Mouse (Mus musculus) heart, postnatal 0 days (tissue): ENCODE results near the gene Plxdc1. TPM values are rescaled to one million over a fixed set of nuclear protein-coding genes. Genes with fewer than 3 reads are reported as not detected.

Experiments used
- ATAC-seq: fragments of 200-750 bp; cut with Nextera tagmentation; 2 replicates; pipeline ENCODE4 v1.8.0; 2017; ENCODE audit warnings: low read depth, moderate number of reproducible peaks, moderate library complexity; ENCODE audit not compliant: insufficient read depth
- DNase-seq: peaks from one replicate; pipeline ENCODE4 v3.0.0-alpha.2; 2016; ENCODE audit warnings: low spot score
- H3K27ac ChIP-seq: fragments of 300-500 bp; sonication (generic); 2 replicates; pipeline ENCODE4 v1.5.1; 2014; ENCODE audit warnings: low read depth, mild to moderate bottlenecking
- H3K27me3 ChIP-seq: fragments of 300-500 bp; sonication (generic); 2 replicates; pipeline ENCODE4 v1.6.1; 2014; ENCODE audit warnings: low read length, mixed read lengths; ENCODE audit not compliant: control insufficient read depth, insufficient read depth
- H3K36me3 ChIP-seq: fragments of 300-500 bp; sonication (generic); replicated peaks from 2 replicates; pipeline ENCODE4 v1.6.1; 2014; ENCODE audit warnings: low read length, mixed read lengths; ENCODE audit not compliant: control insufficient read depth, insufficient read depth
- H3K4me1 ChIP-seq: fragments of 300-500 bp; sonication (generic); 2 replicates; pipeline ENCODE4 v1.6.1; 2014; ENCODE audit warnings: antibody characterized with exemption; ENCODE audit not compliant: control insufficient read depth, insufficient read depth
- H3K4me2 ChIP-seq: fragments of 300-500 bp; sonication (generic); 2 replicates; pipeline ENCODE4 v1.6.1; 2014; ENCODE audit warnings: low read depth, mild to moderate bottlenecking, low read length, moderate library complexity
- H3K4me3 ChIP-seq: fragments of 300-500 bp; sonication (generic); 2 replicates; pipeline ENCODE4 v1.5.1; 2014; ENCODE audit warnings: low read depth, low read length
- H3K9ac ChIP-seq: fragments of 300-500 bp; sonication (generic); replicated peaks from 2 replicates; pipeline ENCODE4 v1.6.1; 2014; ENCODE audit warnings: low read depth, low read length, mixed read lengths
- H3K9me3 ChIP-seq: fragments of 300-500 bp; sonication (generic); replicated peaks from 2 replicates; pipeline ENCODE4 v1.6.1; 2016; ENCODE audit warnings: low read length; ENCODE audit not compliant: control insufficient read depth
- CTCF ChIP-seq: IDR thresholded peaks from 2 replicates; pipeline ENCODE4 v1.5.1; 2016; ENCODE audit warnings: antibody characterized with exemption, control low read depth, low read depth
- EP300 ChIP-seq: IDR thresholded peaks from 2 replicates; pipeline ENCODE4 v1.6.1; 2016; ENCODE audit warnings: antibody characterized with exemption, low read depth
- WGBS: fragments of 180-500 bp; shearing (Covaris S2); extraction: QIAGEN DNeasy Blood & Tissue Kit; methylation state at CpG from one replicate; pipeline ENCODE4 v1.1.7; 2014; 5-methylcytosine and 5-hydroxymethylcytosine counted together
- polyA plus RNA-seq: library from polyadenylated mRNA; unstranded; fragments of >200 nt; fragmentation: Nextera tagmentation; extraction: Ambion mirVana; gene quantifications from 2 replicates; pipeline ENCODE4 v1.2.1, GENCODE M21; 2015
- total RNA-seq: library from RNA; depleted of rRNA; stranded (reverse); fragments of >200 nt; gene quantifications from 2 replicates; pipeline ENCODE4 v1.2.3, GENCODE M21; 2014; ENCODE audit warnings: low replicate concordance

Gene Plxdc1
- total and polyA plus RNA-seq, 2 experiments from 2014 or later: 2.1 to 2.6 TPM

DNA sequence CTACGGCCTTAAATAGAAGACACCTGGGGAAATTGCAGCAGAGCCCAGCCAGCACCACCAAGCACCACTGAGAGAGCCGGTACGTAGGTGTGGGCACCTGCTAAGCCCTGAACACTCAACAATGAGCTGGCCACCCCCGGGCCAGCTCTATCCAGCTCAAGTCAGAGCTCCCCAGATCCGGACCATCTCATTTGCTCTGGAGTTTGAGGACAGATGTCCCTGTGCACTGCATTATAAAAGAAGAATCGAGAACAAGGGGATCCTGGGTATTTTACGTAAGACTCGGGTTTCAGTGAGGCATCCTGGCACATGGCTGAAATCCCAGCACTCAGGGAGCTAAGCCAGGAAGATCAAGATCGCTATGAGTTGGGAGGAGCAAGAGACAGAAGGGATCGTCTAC is 41.2 kb downstream of the Plxdc1 start:
- WGBS: 79% methylated on average over 10 of the region's 10 CpGs
- ATAC-seq (no peak), DNase-seq (no peak)
- H3K9ac ChIP-seq: no peak overlapping the region
- no peak overlapping the region for H3K27ac ChIP-seq
- TF ChIP-seq CTCF (no peak), EP300 (no peak)
- H3K4me2 ChIP-seq: no peak overlapping the region
- H3K27me3 ChIP-seq: no peaks in the 10 kb centered on the region
- H3K4me1 ChIP-seq: no peaks in the 10 kb centered on the region
- H3K4me3 ChIP-seq: no peak overlapping the region
- no peaks in the 10 kb centered on the region for H3K36me3 ChIP-seq
- no peaks in the 10 kb centered on the region for H3K9me3 ChIP-seq

DNA sequence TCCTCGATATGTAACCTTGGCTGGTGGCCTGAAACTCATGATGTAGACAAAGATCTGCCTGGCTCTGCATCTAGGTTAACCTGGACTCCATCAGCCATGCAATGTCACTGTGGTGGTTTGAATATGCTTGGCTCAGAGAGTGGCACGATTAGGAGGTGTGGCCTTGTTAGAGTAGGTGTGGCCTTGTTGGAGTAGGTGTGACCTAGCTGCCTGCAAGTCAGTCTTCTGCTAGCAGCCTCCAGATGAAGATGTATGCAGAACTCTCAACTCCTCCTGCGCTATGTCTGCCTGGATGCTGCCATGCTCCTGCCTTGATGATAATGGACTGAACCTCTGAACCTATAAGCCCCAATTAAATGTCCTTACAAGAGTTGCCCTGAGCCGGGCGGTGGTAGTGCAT is 43.0 kb downstream of the Plxdc1 start:
- Histone ChIP-seq H3K27me3 (no peaks in the 10 kb centered on the region), H3K9ac (no peak overlapping the region), H3K4me3 (no peak overlapping the region), H3K27ac (no peak overlapping the region), H3K36me3 (no peaks in the 10 kb centered on the region), H3K4me1 (no peaks in the 10 kb centered on the region), H3K9me3 (no peaks in the 10 kb centered on the region), H3K4me2 (no peak overlapping the region)
- DNase-seq (no peak), ATAC-seq (no peak)
- 74% methylated on average over 5 of the region's 5 CpGs for WGBS
- TF ChIP-seq EP300 (no peak), CTCF (no peak)

DNA sequence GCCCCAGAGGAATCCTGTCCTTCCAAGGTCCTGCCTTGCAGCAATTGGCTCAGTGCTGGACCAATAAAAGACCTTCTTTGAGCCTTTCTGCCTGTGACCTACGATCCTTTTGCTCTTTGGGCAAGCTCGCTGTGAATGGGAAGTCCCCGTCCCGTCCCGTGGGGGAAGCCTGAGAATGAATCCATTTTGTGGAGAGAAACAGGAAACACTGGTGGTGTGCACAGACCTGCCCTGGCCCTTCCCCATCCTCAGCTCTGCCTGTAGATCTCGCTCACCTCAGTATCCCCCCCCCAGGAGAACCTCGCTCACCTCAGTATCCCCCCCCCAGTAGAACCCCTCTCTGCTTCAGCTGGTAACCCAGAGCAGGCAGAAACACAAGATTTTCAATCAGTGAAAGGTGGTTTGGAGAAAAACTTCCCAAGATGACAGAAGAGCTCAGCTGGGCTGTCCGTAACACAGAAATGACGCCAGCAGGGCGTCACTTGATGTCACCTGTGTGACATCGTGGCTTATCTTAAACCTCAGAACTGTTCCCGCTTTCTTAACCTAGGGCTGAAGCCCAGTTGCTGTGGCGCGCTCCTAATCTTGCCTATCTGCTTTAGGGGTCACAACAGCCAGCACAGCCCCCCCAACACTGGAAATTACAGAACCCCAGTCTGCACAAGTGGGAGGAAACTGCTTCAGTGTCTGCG is 43.7 kb downstream of the Plxdc1 start:
- H3K4me2 ChIP-seq: no peak overlapping the region
- no peak for ATAC-seq
- TF ChIP-seq CTCF: no peak
- WGBS: 67% methylated on average over 15 of the region's 15 CpGs
- no peak overlapping the region for H3K27ac ChIP-seq
- H3K4me1 ChIP-seq: no peaks in the 10 kb centered on the region
- no peaks in the 10 kb centered on the region for H3K27me3 ChIP-seq
- H3K36me3 ChIP-seq: no peaks in the 10 kb centered on the region
- DNase-seq: no peak
- no peak overlapping the region for H3K9ac ChIP-seq
- H3K9me3 ChIP-seq: no peaks in the 10 kb centered on the region
- H3K4me3 ChIP-seq: no peak overlapping the region

DNA sequence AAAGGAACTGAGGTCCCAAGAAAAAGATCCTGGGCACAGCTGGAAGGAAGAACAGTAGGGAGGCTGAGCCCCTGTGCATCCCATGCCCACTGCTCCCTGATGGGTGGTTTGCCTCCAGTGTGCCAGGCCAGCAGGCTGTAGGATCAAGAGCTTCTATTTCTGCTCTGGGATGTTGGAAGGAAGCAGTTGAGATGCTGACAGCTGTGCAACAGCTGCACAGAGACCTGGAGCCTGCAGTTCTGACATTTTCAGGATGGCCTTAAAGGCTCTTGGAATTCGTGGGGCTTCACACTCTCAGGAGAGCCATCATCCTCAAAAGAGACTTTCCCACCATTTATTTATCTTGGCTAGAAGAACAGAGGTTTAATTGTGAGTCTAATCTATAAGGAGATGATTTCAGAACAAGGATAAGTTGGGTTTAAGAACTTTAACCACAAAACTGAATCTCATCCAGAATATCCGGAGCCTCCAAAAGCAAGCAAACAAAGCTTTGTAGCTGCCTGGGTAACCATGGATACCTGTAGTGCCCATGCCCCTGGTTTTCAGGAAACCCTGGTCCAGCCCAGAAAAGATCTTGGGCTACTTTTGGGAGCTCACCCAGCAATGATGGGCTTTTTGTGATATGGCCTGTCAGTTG is 48.7 kb downstream of the Plxdc1 start:
- Histone ChIP-seq H3K4me3 (no peak overlapping the region), H3K36me3 (no peaks in the 10 kb centered on the region), H3K27me3 (no peaks in the 10 kb centered on the region), H3K4me1 (no peaks in the 10 kb centered on the region), H3K27ac (no peak overlapping the region), H3K4me2 (no peak overlapping the region), H3K9me3 (no peaks in the 10 kb centered on the region), H3K9ac (no peak overlapping the region)
- no peak for DNase-seq
- no peak for ATAC-seq
- 54% methylated on average over 2 of the region's 2 CpGs for WGBS
- no peak for TF ChIP-seq EP300
- no peak for TF ChIP-seq CTCF

DNA sequence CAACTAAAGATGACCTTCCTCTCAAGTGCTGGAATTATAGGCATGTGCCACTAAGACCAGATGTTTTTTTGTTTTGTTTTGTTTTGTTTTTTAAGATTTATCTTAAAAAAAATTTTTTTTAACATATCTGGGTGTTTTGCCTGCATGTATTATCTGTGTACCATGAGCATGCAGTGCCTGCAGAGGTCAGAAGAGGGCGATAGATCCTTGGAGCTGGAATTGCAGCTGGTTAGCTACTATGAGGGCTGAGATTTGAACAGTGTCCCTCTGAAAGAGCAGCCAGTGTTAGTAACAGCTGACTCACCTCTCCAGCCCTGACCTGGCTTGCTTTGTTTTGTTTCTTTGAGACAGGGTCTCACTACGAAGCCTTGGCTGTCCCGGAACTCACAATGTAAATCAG is 49.5 kb downstream of the Plxdc1 start:
- ATAC-seq (no peak), DNase-seq (peak; percentile 14)
- no peak overlapping the region for H3K9ac ChIP-seq
- no peaks in the 10 kb centered on the region for H3K9me3 ChIP-seq
- H3K4me2 ChIP-seq: no peak overlapping the region
- H3K4me1 ChIP-seq: no peaks in the 10 kb centered on the region
- H3K36me3 ChIP-seq: no peaks in the 10 kb centered on the region
- no peak overlapping the region for H3K4me3 ChIP-seq
- TF ChIP-seq CTCF: peak; percentile 73
- TF ChIP-seq EP300: no peak
- 50% methylated on average over 3 of the region's 3 CpGs for WGBS
- H3K27me3 ChIP-seq: no peaks in the 10 kb centered on the region
- H3K27ac ChIP-seq: no peak overlapping the region
